28 mouse cellular contexts compared by ENCODE assay signal in genomic region chr9:40889389-40889788, GRCm38 (mm10). TPM values are rescaled to one million over a fixed set of nuclear protein-coding genes. Genes with fewer than 3 reads are reported as not detected.
DNase-seq lines count a peak whose midpoint lies in the region; ATAC-seq and TF ChIP-seq lines count a peak whose summit lies in the region.
"Had no signal": no experiment of that assay in that cellular context is flagged by ENCODE, and none has a peak within 500 bp of the region (broad histone marks: within the 10 kb centered on the region; RNA-seq: fewer than 3 reads in every experiment).

No protein-coding gene starts in this region.

- TF ChIP-seq CTCF in midbrain, postnatal 0 days (IDR thresholded peaks at IDR 0.05), result no peak

- H3K9me3 ChIP-seq in forebrain, embryonic 10.5 days, result no peaks in the 10 kb centered on the region
- H3K9me3 ChIP-seq in forebrain, embryonic 14.5 days (replicated peaks; ENCODE audit: control insufficient read depth, low read length), result no peaks in the 10 kb centered on the region
- no peaks in the 10 kb centered on the region for H3K9me3 ChIP-seq in forebrain, embryonic 12.5 days
- H3K9me3 ChIP-seq in forebrain, embryonic 16.5 days (ENCODE audit: control insufficient read depth, low read length), result no peaks in the 10 kb centered on the region
- no peaks in the 10 kb centered on the region for H3K9me3 ChIP-seq in midbrain, embryonic 14.5 days (ENCODE audit: control insufficient read depth, low read length)
- no peaks in the 10 kb centered on the region for H3K9me3 ChIP-seq in midbrain, postnatal 0 days (ENCODE audit: low read length)
- H3K9me3 ChIP-seq: embryonic facial prominence, embryonic 13.5 days; embryonic facial prominence, embryonic 15.5 days; G1E had no signal

- no peak overlapping the region for H3K4me2 ChIP-seq in forebrain, embryonic 14.5 days (ENCODE audit: low read length)
- no peak overlapping the region for H3K4me2 ChIP-seq in forebrain, embryonic 12.5 days
- no peak overlapping the region for H3K4me2 ChIP-seq in forebrain, embryonic 16.5 days (ENCODE audit: low read length)
- H3K4me2 ChIP-seq in midbrain, embryonic 14.5 days (ENCODE audit: low read length), result no peak overlapping the region
- H3K4me2 ChIP-seq in midbrain, postnatal 0 days (ENCODE audit: low read depth, low read length, poor library complexity, severe bottlenecking), result no peak overlapping the region
- H3K4me2 ChIP-seq: embryonic facial prominence, embryonic 13.5 days; embryonic facial prominence, embryonic 15.5 days; forebrain, embryonic 13.5 days had no signal

- WGBS in forebrain, embryonic 10.5 days, result 38% methylated on average over 12 of the region's 12 CpGs
- 13% methylated on average over 12 of the region's 12 CpGs for WGBS in forebrain, embryonic 14.5 days
- 22% methylated on average over 12 of the region's 12 CpGs for WGBS in forebrain, embryonic 12.5 days
- WGBS in forebrain, embryonic 16.5 days, result 13% methylated on average over 12 of the region's 12 CpGs
- WGBS in midbrain, embryonic 14.5 days, result 14% methylated on average over 12 of the region's 12 CpGs
- WGBS in midbrain, postnatal 0 days, result 26% methylated on average over 12 of the region's 12 CpGs

- no peak overlapping the region for H3K27ac ChIP-seq in forebrain, embryonic 10.5 days
- H3K27ac ChIP-seq in forebrain, embryonic 14.5 days (ENCODE audit: low read depth, low read length), result no peak overlapping the region
- no peak overlapping the region for H3K27ac ChIP-seq in forebrain, embryonic 12.5 days
- no peak overlapping the region for H3K27ac ChIP-seq in forebrain, embryonic 16.5 days (ENCODE audit: low read length)
- H3K27ac ChIP-seq in midbrain, embryonic 14.5 days (replicated peaks; ENCODE audit: low read depth, low read length), result no peak overlapping the region
- H3K27ac ChIP-seq in midbrain, postnatal 0 days (ENCODE audit: low read depth, low read length), result no peak overlapping the region
- H3K27ac ChIP-seq: embryonic facial prominence, embryonic 13.5 days; embryonic facial prominence, embryonic 15.5 days; forebrain, embryonic 13.5 days had no signal

- peak; percentile 25 for DNase-seq in forebrain, embryonic 10.5 days (ENCODE audit: extremely low spot score, low spot score)
- DNase-seq in forebrain, embryonic 14.5 days (ENCODE audit: low spot score), result no peak
- peak; percentile 35 for DNase-seq in midbrain, embryonic 14.5 days
- no peak for DNase-seq in midbrain, postnatal 0 days (ENCODE audit: low spot score)
- DNase-seq: adrenal gland, adult 8-10 months; adrenal gland, postnatal 14 days; adrenal gland, postnatal 36 days; B cell, adult 2 months; cerebellum, adult 11 months; cerebellum, adult 18-20 months; cerebellum, adult 8-10 months; cerebellum, adult 9-11 months; cerebellum, postnatal 14 days; cerebellum, postnatal 36 days; embryo, embryonic 11 days had no signal

- peaks cover 23% of the 10 kb centered on the region for H3K4me1 ChIP-seq in forebrain, embryonic 10.5 days
- H3K4me1 ChIP-seq in forebrain, embryonic 14.5 days (ENCODE audit: control insufficient read depth, insufficient read depth, low read length), result 0 out of 2 replicates have a peak, but pooled peaks cover 4% of the 10 kb centered on the region
- peaks cover 12% of the 10 kb centered on the region for H3K4me1 ChIP-seq in forebrain, embryonic 12.5 days
- H3K4me1 ChIP-seq in forebrain, embryonic 16.5 days (replicated peaks; ENCODE audit: control insufficient read depth, insufficient read depth, low read length), result no peaks in the 10 kb centered on the region
- H3K4me1 ChIP-seq in midbrain, embryonic 14.5 days (ENCODE audit: control insufficient read depth, insufficient read depth, low read length), result peaks cover 9% of the 10 kb centered on the region
- H3K4me1 ChIP-seq in midbrain, postnatal 0 days (ENCODE audit: insufficient read depth, low read length), result no peaks in the 10 kb centered on the region
- H3K4me1 ChIP-seq: embryonic facial prominence, embryonic 13.5 days; embryonic facial prominence, embryonic 15.5 days; forebrain, embryonic 13.5 days had no signal

- no peak overlapping the region for H3K9ac ChIP-seq in forebrain, embryonic 14.5 days (ENCODE audit: low read length)
- no peak overlapping the region for H3K9ac ChIP-seq in forebrain, embryonic 12.5 days
- no peak overlapping the region for H3K9ac ChIP-seq in forebrain, embryonic 16.5 days (replicated peaks; ENCODE audit: low read depth, low read length)
- H3K9ac ChIP-seq in midbrain, embryonic 14.5 days (replicated peaks; ENCODE audit: low read length), result no peak overlapping the region
- H3K9ac ChIP-seq in midbrain, postnatal 0 days (replicated peaks; ENCODE audit: low read length, poor library complexity, severe bottlenecking), result no peak overlapping the region
- H3K9ac ChIP-seq: embryonic facial prominence, embryonic 13.5 days; embryonic facial prominence, embryonic 15.5 days; forebrain, embryonic 13.5 days had no signal

- H3K27me3 ChIP-seq in forebrain, embryonic 10.5 days (ENCODE audit: poor library complexity, severe bottlenecking), result peaks cover 98% of the 10 kb centered on the region
- H3K27me3 ChIP-seq in forebrain, embryonic 14.5 days (replicated peaks; ENCODE audit: control insufficient read depth, insufficient read depth, low read length), result peaks cover 74% of the 10 kb centered on the region
- peaks cover 91% of the 10 kb centered on the region for H3K27me3 ChIP-seq in forebrain, embryonic 12.5 days
- peaks cover 75% of the 10 kb centered on the region for H3K27me3 ChIP-seq in forebrain, embryonic 16.5 days (replicated peaks; ENCODE audit: control insufficient read depth, insufficient read depth, low read length)
- H3K27me3 ChIP-seq in midbrain, embryonic 14.5 days (ENCODE audit: control insufficient read depth, insufficient read depth, low read length), result peaks cover 28% of the 10 kb centered on the region
- H3K27me3 ChIP-seq in midbrain, postnatal 0 days (ENCODE audit: insufficient read depth, low read length), result peaks cover 13% of the 10 kb centered on the region; the same call in 1 of the 2 replicates
- H3K27me3 ChIP-seq: CH12.LX had no signal

- H3K4me3 ChIP-seq in forebrain, embryonic 10.5 days, result no peak overlapping the region
- no peak overlapping the region for H3K4me3 ChIP-seq in forebrain, embryonic 14.5 days (ENCODE audit: low read depth, low read length)
- no peak overlapping the region for H3K4me3 ChIP-seq in forebrain, embryonic 12.5 days (replicated peaks)
- no peak overlapping the region for H3K4me3 ChIP-seq in forebrain, embryonic 16.5 days (replicated peaks; ENCODE audit: low read length)
- H3K4me3 ChIP-seq in midbrain, embryonic 14.5 days (replicated peaks; ENCODE audit: low read depth, low read length), result no peak overlapping the region
- H3K4me3 ChIP-seq in midbrain, postnatal 0 days (ENCODE audit: low read depth, low read length), result no peak overlapping the region
- H3K4me3 ChIP-seq: embryonic facial prominence, embryonic 13.5 days; embryonic facial prominence, embryonic 15.5 days; erythroblast, embryonic 14.5 days; forebrain, embryonic 13.5 days had no signal

- ATAC-seq in forebrain, embryonic 14.5 days, result no peak
- ATAC-seq in forebrain, embryonic 12.5 days (ENCODE audit: low FRiP score), result peak; percentile 41; the same call in 1 of the 2 replicates
- no peak for ATAC-seq in forebrain, embryonic 16.5 days
- ATAC-seq in midbrain, embryonic 14.5 days (ENCODE audit: low FRiP score, low TSS enrichment), result no peak
- no peak for ATAC-seq in midbrain, postnatal 0 days (ENCODE audit: low FRiP score)
- ATAC-seq: activated CD4-positive, CD25-positive, alpha-beta regulatory T cell, adult 4 months; CD4-positive, CD25-positive, alpha-beta regulatory T cell, adult 4 months; forebrain, embryonic 13.5 days; Patski had no signal

- no peaks in the 10 kb centered on the region for H3K36me3 ChIP-seq in forebrain, embryonic 10.5 days (replicated peaks)
- no peaks in the 10 kb centered on the region for H3K36me3 ChIP-seq in forebrain, embryonic 14.5 days (ENCODE audit: control insufficient read depth, insufficient read depth, low read length)
- H3K36me3 ChIP-seq in forebrain, embryonic 12.5 days (replicated peaks), result no peaks in the 10 kb centered on the region
- no peaks in the 10 kb centered on the region for H3K36me3 ChIP-seq in forebrain, embryonic 16.5 days (ENCODE audit: control insufficient read depth, insufficient read depth)
- H3K36me3 ChIP-seq in midbrain, embryonic 14.5 days (ENCODE audit: control insufficient read depth, insufficient read depth, low read length), result no peaks in the 10 kb centered on the region
- no peaks in the 10 kb centered on the region for H3K36me3 ChIP-seq in midbrain, postnatal 0 days (ENCODE audit: insufficient read depth, low read length)
- H3K36me3 ChIP-seq: embryonic facial prominence, embryonic 13.5 days; embryonic facial prominence, embryonic 15.5 days; G1E had no signal

RNA-seq across cellular contexts. Expression of gene Bsx, which starts 15.5 kb away (rescaled TPM):
- polyA plus RNA-seq in forebrain, embryonic 10.5 days (2016; fragmentation: Nextera tagmentation; extraction: Ambion mirVana), result 0.10 and 0.27 TPM in 2 replicates
- 1.2 and 1.3 TPM in 2 replicates for polyA plus RNA-seq in forebrain, embryonic 14.5 days (2014; fragmentation: Nextera tagmentation; extraction: Ambion mirVana)
- 1.4 and 2.4 TPM in 2 replicates for polyA plus RNA-seq in forebrain, embryonic 12.5 days (2016; fragmentation: Nextera tagmentation; extraction: Ambion mirVana)
- polyA plus RNA-seq in forebrain, embryonic 16.5 days (2015; fragmentation: Nextera tagmentation; extraction: Ambion mirVana), result 0.29 and 0.61 TPM in 2 replicates
- polyA plus RNA-seq in midbrain, embryonic 14.5 days (2014; fragmentation: Nextera tagmentation; extraction: Ambion mirVana), result 0.09 TPM in 1 of 2 replicates, not detected in the other
- total RNA-seq in midbrain, postnatal 0 days (2014; rRNA removed), result 0.24 TPM in 1 of 2 replicates, not detected in the other
- 1.5 and 2.8 TPM in 2 replicates for polyA plus RNA-seq in midbrain, postnatal 0 days (2015; fragmentation: Nextera tagmentation; extraction: Ambion mirVana)
- total RNA-seq: adrenal gland, adult 18-20 months; adrenal gland, adult 8-10 months; adrenal gland, postnatal 14 days; adrenal gland, postnatal 36 days; CH12.LX; common myeloid progenitor, adult 5-6 weeks; G1E had no signal
- polyA plus RNA-seq: activated CD4-positive, CD25-positive, alpha-beta regulatory T cell, adult 4 months; CD4-positive, CD25-positive, alpha-beta regulatory T cell, adult 4 months; embryonic facial prominence, embryonic 13.5 days; embryonic facial prominence, embryonic 15.5 days; erythroblast, embryonic 14.5 days; G1E; Patski had no signal

Comparison
In these comparisons a context has a peak if more than half of its experiments do, and no peak if none do; other contexts are left out.
1. DNase-seq: peak in forebrain, embryonic 10.5 days (single experiment) and midbrain, embryonic 14.5 days (single experiment); none in forebrain, embryonic 14.5 days (single experiment) and midbrain, postnatal 0 days (single experiment).